Mouse (Mus musculus) right cerebral cortex, postnatal 10 days (tissue): ENCODE measurements around the gene Taf15.
"Not testable (repeated sequence)": the region's sequence is repeated elsewhere in the genome, so short reads cannot be mapped to it uniquely, and the experiment has no call there.

ENCODE experiments used
- DNase-seq, 2 experiments: peaks; one replicate each; pipeline ENCODE4 v3.0.0; 2021; ENCODE audit warnings: low spot score in 2 of 2

Taf15 gene

DNA sequence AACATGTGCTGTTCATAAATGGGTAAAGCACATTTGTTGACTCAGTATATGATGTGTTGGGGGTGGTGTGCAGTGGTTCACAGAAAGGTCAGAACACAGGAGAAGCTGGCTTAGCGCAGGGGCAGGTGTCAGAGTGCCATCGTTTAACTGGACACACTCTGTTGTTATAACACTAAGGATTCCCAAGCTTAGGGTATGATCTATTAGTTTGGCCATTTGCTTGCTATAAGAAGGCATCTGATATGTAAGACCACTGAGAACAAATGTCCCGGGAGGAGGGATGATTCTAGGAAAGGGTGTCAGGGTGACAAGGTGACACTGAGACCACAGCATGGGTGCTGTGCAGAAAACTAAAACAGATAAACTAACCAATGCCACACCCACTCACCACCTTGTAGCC, 63.9 kb downstream of the Taf15 start:
- DNase-seq, result no peak

DNA sequence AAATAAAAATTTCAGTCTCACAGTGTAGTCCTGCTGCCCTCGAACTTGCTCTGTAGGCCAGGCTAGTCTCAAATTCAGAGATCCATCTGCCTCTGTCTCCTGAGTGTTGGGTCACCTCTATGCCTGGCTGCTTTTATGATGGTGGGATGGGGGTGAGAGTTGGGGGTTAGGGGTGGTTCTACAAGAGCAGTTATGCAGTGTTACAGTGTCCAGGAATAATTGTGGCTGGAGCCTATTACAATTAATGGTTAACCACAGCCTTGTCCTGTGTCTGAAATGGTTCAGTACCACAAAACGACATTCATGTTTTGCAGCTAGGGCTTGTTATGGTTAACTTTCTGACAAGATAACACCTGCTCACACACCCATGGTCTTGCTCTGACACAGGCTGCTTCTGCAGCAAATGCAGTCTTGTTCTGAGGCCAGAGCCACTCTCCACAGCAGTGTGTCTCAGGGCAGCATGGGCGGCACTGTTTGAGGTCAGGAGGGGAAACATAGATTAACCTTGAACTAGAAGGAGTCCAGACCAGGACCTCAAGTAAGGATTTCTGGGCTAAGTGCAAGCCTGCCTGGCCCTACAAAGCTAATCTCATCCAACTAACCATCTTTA, 65.9 kb downstream of the Taf15 start:
- DNase-seq, result no peak

DNA sequence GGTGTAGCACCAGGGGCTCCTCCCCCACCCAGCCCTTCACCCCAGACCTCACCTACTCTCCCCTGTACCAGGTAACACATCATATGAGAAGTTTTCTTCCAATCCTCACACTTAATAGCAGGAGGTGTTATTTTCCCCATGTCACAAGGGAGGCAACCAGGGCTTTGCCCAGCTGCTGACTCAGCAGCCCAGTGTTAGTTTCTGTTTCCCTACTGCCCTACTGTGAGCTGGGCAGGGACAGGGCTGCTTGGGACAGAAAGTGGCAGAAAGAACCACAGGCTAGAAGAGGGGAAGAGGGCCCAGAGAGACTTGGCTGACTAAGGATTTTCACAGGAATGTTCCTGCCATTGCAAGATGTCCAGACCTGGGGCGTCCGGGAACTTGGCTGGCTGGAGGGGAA, 68.0 kb downstream of the Taf15 start:
- no peak for DNase-seq

DNA sequence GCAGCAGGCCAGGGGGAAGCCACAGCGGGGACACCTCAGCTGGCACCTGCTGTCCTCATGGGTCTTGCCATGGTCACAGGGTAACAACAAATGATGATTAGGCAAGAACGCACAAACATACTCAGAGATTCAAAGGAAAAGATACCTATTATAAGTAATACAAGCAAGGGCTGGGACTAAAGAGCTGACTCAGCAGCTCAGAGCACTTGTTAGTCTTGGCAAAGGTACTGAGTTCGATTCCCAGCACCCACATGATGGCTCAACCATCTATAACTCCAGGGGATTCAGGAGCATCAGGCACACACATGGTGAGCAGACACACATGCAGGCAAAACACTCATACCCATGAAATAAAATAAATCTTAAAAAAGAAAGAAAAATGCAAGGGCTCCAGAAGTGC, 68.5 kb downstream of the Taf15 start:
- no peak for DNase-seq

DNA sequence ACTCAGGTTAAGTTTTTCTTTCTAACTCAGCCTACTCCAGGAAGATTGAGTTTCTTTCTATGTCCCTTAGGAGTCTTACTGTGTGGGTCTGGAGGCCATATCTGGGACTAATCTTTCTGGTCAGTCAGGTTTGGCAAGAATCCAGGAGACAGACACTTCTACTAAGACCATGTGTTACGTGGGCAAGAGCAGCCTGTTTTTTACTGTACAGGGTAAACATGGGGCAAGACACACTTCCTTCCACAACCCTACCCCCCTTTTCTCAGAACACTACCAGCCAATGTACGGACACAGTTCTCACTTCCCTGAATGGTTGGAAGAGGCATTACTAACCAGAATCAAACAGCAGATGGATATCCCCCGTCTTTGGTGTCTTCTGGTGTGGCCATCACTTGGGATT, 71.3 kb downstream of the Taf15 start:
- no peak for DNase-seq

DNA sequence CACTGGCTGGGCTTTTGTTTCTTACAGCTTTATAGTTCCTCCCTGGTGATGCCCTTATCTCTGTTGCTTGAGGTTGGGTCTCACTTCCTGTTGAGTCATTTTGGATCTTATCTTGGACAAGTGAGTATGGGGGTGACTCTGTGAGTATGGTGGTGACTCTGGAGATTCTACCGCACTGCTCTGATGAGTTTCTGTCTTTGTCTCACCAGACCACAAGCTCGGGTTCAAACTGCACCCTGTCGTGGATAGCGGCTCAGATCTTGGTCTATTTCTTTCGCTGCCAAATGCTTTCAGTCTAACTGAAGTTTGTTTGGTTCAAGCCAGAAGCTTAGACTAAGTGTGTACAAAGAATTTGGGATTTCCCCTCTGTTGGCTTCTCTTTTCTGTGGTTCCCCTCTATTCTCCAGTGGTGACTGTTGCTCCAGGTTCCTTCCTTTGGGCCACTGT, 77.3 kb downstream of the Taf15 start:
- no peak for DNase-seq

DNA sequence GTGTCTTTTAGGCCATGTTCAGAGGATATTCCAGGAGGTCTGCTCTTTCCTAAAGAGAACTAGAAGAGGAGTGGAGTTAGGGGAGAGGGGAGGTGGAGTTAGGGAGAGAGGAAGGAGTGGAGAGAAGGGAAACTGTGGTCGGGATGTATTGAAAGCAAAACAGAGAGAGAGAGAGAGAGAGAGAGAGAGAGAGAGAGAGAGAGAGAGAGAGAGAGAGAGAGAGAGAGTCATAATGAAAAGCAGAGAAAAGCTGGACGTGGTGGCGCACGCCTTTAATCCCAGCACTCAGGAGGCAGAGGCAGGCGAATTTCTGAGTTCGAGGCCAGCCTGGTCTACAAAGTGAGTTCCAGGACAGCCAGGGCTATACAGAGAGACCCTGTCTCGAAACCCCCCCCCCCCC, 78.2 kb downstream of the Taf15 start:
- not testable (repeated sequence) for DNase-seq

DNA sequence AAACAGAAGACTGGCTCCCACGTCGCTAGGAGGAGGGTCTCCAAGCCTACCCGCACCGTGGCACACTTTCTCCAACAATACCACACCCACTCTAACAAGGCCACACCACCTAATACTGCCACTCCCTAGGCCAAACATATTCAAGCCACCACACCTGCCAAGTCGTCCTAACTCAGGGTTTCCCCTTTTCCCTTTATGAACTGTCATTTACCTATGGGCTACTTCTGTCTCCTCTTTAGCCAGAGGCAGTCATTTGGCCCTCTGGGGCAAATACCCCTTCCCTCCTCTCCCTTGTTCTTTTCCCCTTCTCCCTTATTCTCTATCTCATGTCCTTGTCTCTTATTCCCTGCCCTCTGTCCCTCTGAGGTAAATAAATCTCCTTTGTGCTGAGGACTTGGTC, 78.8 kb downstream of the Taf15 start:
- no peak for DNase-seq
